Mouse (Mus musculus) olfactory bulb, adult 2 months (tissue): Measurements from ENCODE around the gene Piwil1. TPM values are rescaled to one million over a fixed set of nuclear protein-coding genes. Genes with fewer than 3 reads are reported as not detected.

Source experiments
- H3K27ac ChIP-seq: fragments of 200-500 bp; 2 replicates; pipeline ENCODE4 v1.5.1; 2012; ENCODE audit warnings: low read depth, low read length; ENCODE audit not compliant: insufficient read depth
- H3K4me1 ChIP-seq: fragments of 200-500 bp; 2 replicates; pipeline ENCODE4 v1.6.1; 2012; ENCODE audit warnings: low read length; ENCODE audit not compliant: control insufficient read depth, insufficient read depth
- H3K4me3 ChIP-seq: fragments of 200-500 bp; 2 replicates; pipeline ENCODE4 v1.5.1; 2012; ENCODE audit warnings: mild to moderate bottlenecking, low read depth, low read length, moderate library complexity; ENCODE audit not compliant: insufficient read depth
- CTCF ChIP-seq: fragments of 200-500 bp; IDR thresholded peaks from 2 replicates; pipeline ENCODE4 v1.5.1; 2012; ENCODE audit warnings: low read depth, mild to moderate bottlenecking, low read length, moderate library complexity; ENCODE audit not compliant: insufficient read depth
- POLR2A ChIP-seq: fragments of 200-500 bp; IDR thresholded peaks from 2 replicates; pipeline ENCODE4 v1.6.1; 2012; ENCODE audit warnings: mild to moderate bottlenecking, low read depth, low read length, moderate library complexity; ENCODE audit not compliant: insufficient read depth
- WGBS: fragments of 180-500 bp; shearing (Covaris S2); methylation state at CpG from one replicate; pipeline ENCODE4 v1.1.7; 2018; 5-methylcytosine and 5-hydroxymethylcytosine counted together
- polyA plus RNA-seq: library from polyadenylated mRNA; stranded (reverse); fragments of >200 nt; gene quantifications from 2 replicates; pipeline ENCODE4 v1.2.4, GENCODE M21; 2012; ENCODE audit warnings: low replicate concordance; ENCODE audit not compliant: missing spikeins, insufficient read depth, insufficient read length

The Piwil1 gene
- polyA plus RNA-seq, 1 experiment, result not detected

- Histone ChIP-seq H3K4me1 (no peaks in the 10 kb centered on the region), H3K4me3 (no peak overlapping the region), H3K27ac (no peak overlapping the region)
- TF ChIP-seq POLR2A, result no peak
- TF ChIP-seq CTCF, result no peak
- WGBS, result 36% methylated on average over 10 of the region's 10 CpGs
These were observed 66.8 kb downstream of the Piwil1 start for GRCm38 (mm10) chr5:128769026-128769631.

GRCm38 (mm10) chr5:128776386-128776785 is 74.1 kb downstream of the Piwil1 start:
- no peaks in the 10 kb centered on the region for H3K4me1 ChIP-seq
- H3K4me3 ChIP-seq, result no peak overlapping the region
- H3K27ac ChIP-seq, result no peak overlapping the region
- 76% methylated on average over 2 of the region's 2 CpGs for WGBS
- TF ChIP-seq CTCF (no peak), POLR2A (no peak)

GRCm38 (mm10) chr5:128781621-128782020 is 79.3 kb downstream of the Piwil1 start:
- H3K4me3 ChIP-seq, result no peak overlapping the region
- 83% methylated on average over 22 of the region's 22 CpGs for WGBS
- TF ChIP-seq CTCF (no peak), POLR2A (no peak)
- H3K27ac ChIP-seq, result no peak overlapping the region
- H3K4me1 ChIP-seq, result peaks cover 10% of the 10 kb centered on the region; the same call in 1 of the 2 replicates

GRCm38 (mm10) chr5:128800592-128800991 is 98.3 kb downstream of the Piwil1 start:
- H3K4me3 ChIP-seq, result no peak overlapping the region
- H3K27ac ChIP-seq, result no peak overlapping the region
- WGBS, result 82% methylated on average over 5 of the region's 5 CpGs
- H3K4me1 ChIP-seq, result no peaks in the 10 kb centered on the region
- no peak for TF ChIP-seq CTCF
- no peak for TF ChIP-seq POLR2A

Other genes starting within 250 kb of the Piwil1 start
- gene Fzd10, start 101.7 kb upstream of the Piwil1 start, polyA plus RNA-seq, result not detected in 2 replicates